Mouse (Mus musculus) hindbrain, embryonic 13.5 days (tissue): ENCODE data around the gene Vamp2. TPM values are rescaled to one million over a fixed set of nuclear protein-coding genes. Genes with fewer than 3 reads are reported as not detected.
A peak's percentile ranks its signal among the peaks of the same experiment; 100 is the strongest.

Experiments used
- ATAC-seq: fragments of 200-750 bp; cut with Nextera tagmentation; 2 replicates; pipeline ENCODE4 v1.8.0; 2017; ENCODE audit warnings: moderate TSS enrichment; ENCODE audit not compliant: low FRiP score
- H3K27ac ChIP-seq: fragments of 300-500 bp; sonication (generic); 2 replicates; pipeline ENCODE4 v1.5.1; 2015; ENCODE audit warnings: inconsistent platforms, mild to moderate bottlenecking, moderate library complexity
- H3K27me3 ChIP-seq: fragments of 300-500 bp; sonication (generic); 2 replicates; pipeline ENCODE4 v1.6.1; 2015; ENCODE audit warnings: mild to moderate bottlenecking, inconsistent platforms
- H3K36me3 ChIP-seq: fragments of 300-500 bp; sonication (generic); 2 replicates; pipeline ENCODE4 v1.6.1; 2015; ENCODE audit warnings: mild to moderate bottlenecking, inconsistent platforms
- H3K4me1 ChIP-seq: fragments of 300-500 bp; sonication (generic); replicated peaks from 2 replicates; pipeline ENCODE4 v1.6.1; 2015; ENCODE audit warnings: inconsistent platforms
- H3K4me2 ChIP-seq: fragments of 300-500 bp; sonication (generic); 2 replicates; pipeline ENCODE4 v1.6.1; 2015; ENCODE audit warnings: inconsistent platforms, mild to moderate bottlenecking, moderate library complexity
- H3K4me3 ChIP-seq: fragments of 300-500 bp; sonication (generic); 2 replicates; pipeline ENCODE4 v1.5.1; 2015; ENCODE audit warnings: mild to moderate bottlenecking, inconsistent platforms
- H3K9ac ChIP-seq: fragments of 300-500 bp; sonication (generic); 2 replicates; pipeline ENCODE4 v1.6.1; 2015; ENCODE audit warnings: mild to moderate bottlenecking, inconsistent platforms
- H3K9me3 ChIP-seq: fragments of 300-500 bp; sonication (generic); 2 replicates; pipeline ENCODE4 v1.6.1; 2016; ENCODE audit warnings: inconsistent platforms
- WGBS: fragments of 180-500 bp; shearing (Covaris S2); methylation state at CpG from one replicate; pipeline ENCODE4 v1.1.7; 2015; 5-methylcytosine and 5-hydroxymethylcytosine counted together
- polyA plus RNA-seq: library from polyadenylated mRNA; unstranded; fragments of >200 nt; fragmentation: Nextera tagmentation; extraction: Ambion mirVana; gene quantifications from 2 replicates; pipeline ENCODE4 v1.2.1, GENCODE M21; 2015

Vamp2 gene
- polyA plus RNA-seq, 1 experiment from 2014 or later: 217 TPM

- peaks cover 44% of the 10 kb centered on the region for H3K27me3 ChIP-seq
- no peaks in the 10 kb centered on the region for H3K9me3 ChIP-seq
- peak overlapping the region; percentile 73 for H3K4me2 ChIP-seq
- H3K4me3 ChIP-seq: peak overlapping the region; percentile 51
- H3K9ac ChIP-seq: peak overlapping the region; percentile 70
- peak overlapping the region; percentile 63 for H3K27ac ChIP-seq
- peaks cover 40% of the 10 kb centered on the region for H3K4me1 ChIP-seq
- under 1% methylated on average over 24 of the region's 24 CpGs for WGBS
- no peaks in the 10 kb centered on the region for H3K36me3 ChIP-seq
- ATAC-seq: peak; percentile 22
These were observed 37.0 kb downstream of the Vamp2 start for GRCm38 (mm10) chr11:69125041-69125851.

GRCm38 (mm10) chr11:69125852-69125918 lies 37.4 kb downstream of the Vamp2 start, which contains the start of gene Aloxe3:
Aloxe3 (plus strand) TSS chr11:69125896.
- no peak for ATAC-seq
- peak within 1 kb of the TSS; percentile 70 for H3K9ac ChIP-seq
- H3K4me1 ChIP-seq: peaks cover 36% of the 10 kb centered on the region
- peak within 1 kb of the TSS; percentile 51 for H3K4me3 ChIP-seq
- H3K27me3 ChIP-seq: peaks cover 40% of the 10 kb centered on the region
- H3K4me2 ChIP-seq: peak within 1 kb of the TSS; percentile 73
- no peaks in the 10 kb centered on the region for H3K36me3 ChIP-seq
- no peaks in the 10 kb centered on the region for H3K9me3 ChIP-seq
- H3K27ac ChIP-seq: peak within 1 kb of the TSS; percentile 63
- 0% methylated on average over 3 of the region's 3 CpGs for whole genome bisulfite sequencing

DNA sequence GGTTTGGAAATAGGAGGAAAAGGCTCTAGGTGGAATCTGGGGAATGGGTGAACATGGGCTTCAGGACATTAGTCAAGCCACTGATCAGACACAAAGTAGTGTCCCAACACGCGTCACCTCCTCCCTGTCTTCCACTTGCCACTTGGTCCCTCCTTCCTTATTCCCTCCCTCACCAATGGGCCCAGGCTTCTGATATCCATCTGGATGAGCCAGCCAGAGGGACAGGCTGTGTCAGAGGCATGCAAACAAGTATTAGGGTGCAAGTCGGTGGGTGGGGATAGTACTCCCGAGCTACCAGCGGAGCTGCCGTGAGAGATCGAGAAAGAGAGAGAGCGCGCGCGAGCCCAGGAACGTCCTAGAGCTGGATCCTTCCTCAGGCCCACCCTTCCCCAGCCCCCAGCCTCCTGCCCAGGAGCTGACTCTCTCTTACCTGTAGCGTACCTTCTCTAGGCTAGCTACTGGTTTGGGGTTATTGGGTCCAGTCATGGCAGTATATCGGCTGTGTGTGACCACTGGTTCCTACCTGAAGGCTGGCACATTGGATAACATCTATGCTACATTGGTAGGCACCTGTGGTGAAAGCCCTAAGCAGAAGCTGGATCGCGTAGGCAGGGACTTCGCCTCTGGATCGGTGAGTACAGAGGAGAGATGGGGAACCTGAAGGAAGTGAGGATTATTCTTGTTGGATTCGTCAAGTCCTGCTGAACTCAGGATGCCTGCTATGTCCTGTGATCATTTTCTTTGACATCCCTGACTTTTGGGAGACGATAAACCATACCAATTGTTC lies 37.8 kb downstream of the Vamp2 start:
- Histone ChIP-seq H3K4me1 (peaks cover 31% of the 10 kb centered on the region), H3K4me2 (peak overlapping the region; percentile 73), H3K4me3 (peak overlapping the region; percentile 51), H3K36me3 (no peaks in the 10 kb centered on the region), H3K9ac (peak overlapping the region; percentile 70), H3K9me3 (no peaks in the 10 kb centered on the region), H3K27ac (0 out of 2 replicates have a peak overlapping the region, but pooled peaks have one; percentile 40), H3K27me3 (peaks cover 35% of the 10 kb centered on the region)
- ATAC-seq: no peak
- WGBS: 13% methylated on average over 20 of the region's 20 CpGs

DNA sequence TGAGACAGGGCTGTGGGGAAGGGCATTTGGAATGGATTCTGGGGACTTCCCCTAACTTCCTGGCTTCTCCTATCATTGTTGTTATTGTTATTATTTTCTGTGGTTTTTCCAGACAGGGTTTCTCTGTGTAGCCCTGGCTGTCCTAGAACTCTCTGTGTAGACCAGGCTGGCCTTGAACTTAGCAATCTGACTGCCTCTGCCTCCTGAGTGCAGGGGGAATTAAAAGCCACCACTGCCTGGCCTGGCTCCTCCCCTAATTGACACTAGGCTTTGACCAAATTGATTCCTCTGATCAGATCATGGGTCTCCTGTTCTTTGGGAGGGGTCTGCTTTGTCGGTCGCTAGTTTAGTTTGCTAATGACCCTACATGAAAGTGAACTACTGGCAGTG lies 38.4 kb downstream of the Vamp2 start:
- Histone ChIP-seq H3K27me3 (peaks cover 33% of the 10 kb centered on the region), H3K9ac (peak overlapping the region; percentile 70; the same call in 1 of the 2 replicates), H3K4me1 (peaks cover 26% of the 10 kb centered on the region), H3K4me3 (peak overlapping the region; percentile 51), H3K36me3 (no peaks in the 10 kb centered on the region), H3K9me3 (no peaks in the 10 kb centered on the region), H3K27ac (no peak overlapping the region), H3K4me2 (peak overlapping the region; percentile 73)
- ATAC-seq: no peak
- WGBS: 59% methylated on average over 2 of the region's 2 CpGs

- Histone ChIP-seq H3K27me3 (peaks cover 49% of the 10 kb centered on the region), H3K4me1 (peaks cover 17% of the 10 kb centered on the region), H3K27ac (no peak overlapping the region), H3K4me3 (no peak overlapping the region), H3K9me3 (no peaks in the 10 kb centered on the region), H3K4me2 (no peak overlapping the region), H3K36me3 (no peaks in the 10 kb centered on the region), H3K9ac (no peak overlapping the region)
- ATAC-seq: no peak
- WGBS: 76% methylated on average over 8 of the region's 8 CpGs
These were observed 40.3 kb downstream of the Vamp2 start for GRCm38 (mm10) chr11:69128426-69129122.

GRCm38 (mm10) chr11:69133566-69133922 lies 45.3 kb downstream of the Vamp2 start:
- Histone ChIP-seq H3K27me3 (peaks cover 40% of the 10 kb centered on the region), H3K9ac (peak overlapping the region; percentile 64; the same call in 1 of the 2 replicates), H3K27ac (no peak overlapping the region), H3K36me3 (no peaks in the 10 kb centered on the region), H3K4me2 (peak overlapping the region; percentile 58), H3K9me3 (no peaks in the 10 kb centered on the region), H3K4me1 (peaks cover 13% of the 10 kb centered on the region), H3K4me3 (peak overlapping the region; percentile 43)
- ATAC-seq: no peak; the same call in 1 of the 2 replicates
- WGBS: 19% methylated on average over 5 of the region's 5 CpGs

DNA sequence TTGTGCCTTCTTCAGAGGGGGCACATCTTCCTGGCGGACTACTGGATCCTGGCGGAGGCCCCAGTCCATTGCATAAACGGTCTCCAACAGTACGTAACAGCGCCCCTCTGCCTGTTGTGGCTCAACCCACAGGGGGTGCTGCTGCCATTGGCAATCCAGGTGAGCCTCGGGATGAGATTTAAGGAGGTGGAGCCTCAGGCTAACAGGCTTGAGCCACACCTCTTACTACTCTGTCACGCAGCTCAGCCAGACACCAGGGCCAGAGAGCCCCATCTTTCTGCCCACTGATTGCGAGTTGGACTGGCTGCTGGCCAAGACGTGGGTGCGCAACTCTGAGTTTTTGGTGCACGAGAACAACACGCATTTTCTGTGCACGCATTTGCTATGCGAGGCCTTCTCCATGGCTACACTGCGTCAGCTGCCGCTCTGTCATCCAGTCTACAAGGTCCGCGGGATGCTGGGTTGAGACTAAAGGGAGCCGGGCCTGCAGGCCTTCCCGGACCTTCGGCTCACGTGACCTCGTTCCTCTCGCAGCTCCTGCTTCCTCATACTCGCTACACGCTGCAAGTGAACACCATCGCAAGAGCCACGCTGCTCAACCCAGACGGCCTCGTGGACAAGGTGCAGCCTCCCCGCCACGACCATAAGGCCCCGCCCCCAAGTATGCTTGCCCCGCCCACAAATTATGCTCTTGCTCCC lies 45.8 kb downstream of the Vamp2 start:
- Histone ChIP-seq H3K9ac (peak overlapping the region; percentile 64), H3K4me2 (peak overlapping the region; percentile 58), H3K9me3 (no peaks in the 10 kb centered on the region), H3K27ac (no peak overlapping the region; the same call in 1 of the 2 replicates), H3K27me3 (peaks cover 37% of the 10 kb centered on the region), H3K36me3 (no peaks in the 10 kb centered on the region), H3K4me1 (peaks cover 13% of the 10 kb centered on the region), H3K4me3 (peak overlapping the region; percentile 43)
- ATAC-seq: peak; percentile 78
- WGBS: 2% methylated on average over 34 of the region's 34 CpGs

GRCm38 (mm10) chr11:69134622-69134968 lies 46.3 kb downstream of the Vamp2 start:
- Histone ChIP-seq H3K9me3 (no peaks in the 10 kb centered on the region), H3K4me3 (peak overlapping the region; percentile 43), H3K36me3 (no peaks in the 10 kb centered on the region), H3K4me2 (peak overlapping the region; percentile 58), H3K27me3 (peaks cover 34% of the 10 kb centered on the region), H3K4me1 (peaks cover 13% of the 10 kb centered on the region), H3K9ac (peak overlapping the region; percentile 64), H3K27ac (no peak overlapping the region; the same call in 1 of the 2 replicates)
- 0 out of 2 replicates have a peak, but pooled peaks have one; percentile 15 for ATAC-seq
- WGBS: 28% methylated on average over 8 of the region's 8 CpGs

- Histone ChIP-seq H3K9me3 (no peaks in the 10 kb centered on the region), H3K36me3 (no peaks in the 10 kb centered on the region), H3K9ac (no peak overlapping the region), H3K4me2 (no peak overlapping the region), H3K27ac (no peak overlapping the region), H3K27me3 (peaks cover 28% of the 10 kb centered on the region), H3K4me1 (peaks cover 13% of the 10 kb centered on the region), H3K4me3 (no peak overlapping the region)
- 88% methylated on average over 6 of the region's 6 CpGs for WGBS
- no peak for ATAC-seq
These were observed 47.1 kb downstream of the Vamp2 start for GRCm38 (mm10) chr11:69135361-69135760.

Other genes starting within 250 kb of the Vamp2 start
- 90.8 and 92.6 TPM in 2 replicates for gene Ndel1, start 216.6 kb upstream of the Vamp2 start, polyA plus RNA-seq
- 0.09 TPM in 1 of 2 replicates, not detected in the other for gene Rnf222, start 199.9 kb upstream of the Vamp2 start, polyA plus RNA-seq
- gene Rpl26, start 186.9 kb upstream of the Vamp2 start, polyA plus RNA-seq: 684 and 691 TPM in 2 replicates
- gene Odf4, start 161.4 kb upstream of the Vamp2 start, polyA plus RNA-seq: 0.60 and 0.84 TPM in 2 replicates
- gene Arhgef15, start 131.0 kb upstream of the Vamp2 start, polyA plus RNA-seq: 14.3 and 16.2 TPM in 2 replicates
- 1.5 TPM in 2 replicates for gene Slc25a35, start 120.4 kb upstream of the Vamp2 start, polyA plus RNA-seq
- gene Rangrf, start 113.3 kb upstream of the Vamp2 start, polyA plus RNA-seq: 24.7 and 26.7 TPM in 2 replicates
- gene Pfas, start 80.0 kb upstream of the Vamp2 start, polyA plus RNA-seq: 19.1 and 20.4 TPM in 2 replicates
- gene Ctc1, start 72.6 kb upstream of the Vamp2 start, polyA plus RNA-seq: 49.4 and 49.9 TPM in 2 replicates
- gene Aurkb, start 42.8 kb upstream of the Vamp2 start, polyA plus RNA-seq: 31.7 and 34.2 TPM in 2 replicates
- gene Borcs6, start 28.8 kb upstream of the Vamp2 start, polyA plus RNA-seq: 13.4 and 15.2 TPM in 2 replicates
- 28.7 and 41.0 TPM in 2 replicates for gene Tmem107, start 17.7 kb upstream of the Vamp2 start, polyA plus RNA-seq
- gene Per1, start 6.7 kb downstream of the Vamp2 start, polyA plus RNA-seq: 7.4 and 9.4 TPM in 2 replicates
- gene Hes7, start 31.9 kb downstream of the Vamp2 start, polyA plus RNA-seq: 0.26 and 0.35 TPM in 2 replicates
- 0.13 and 0.25 TPM in 2 replicates for gene 9130213A22Rik, start 34.1 kb downstream of the Vamp2 start, polyA plus RNA-seq
- 0.71 and 1.3 TPM in 2 replicates for gene Aloxe3, start 37.4 kb downstream of the Vamp2 start, polyA plus RNA-seq
- gene Alox12b, start 68.5 kb downstream of the Vamp2 start, polyA plus RNA-seq: 0.29 and 0.31 TPM in 2 replicates
- 0.12 and 0.16 TPM in 2 replicates for gene Alox8, start 109.4 kb downstream of the Vamp2 start, polyA plus RNA-seq
- gene Gucy2e, start 148.5 kb downstream of the Vamp2 start, polyA plus RNA-seq: 0.21 and 0.30 TPM in 2 replicates
- 22.6 and 24.4 TPM in 2 replicates for gene Cntrob, start 235.3 kb downstream of the Vamp2 start, polyA plus RNA-seq
- 204 and 210 TPM in 2 replicates for gene Trappc1, start 235.5 kb downstream of the Vamp2 start, polyA plus RNA-seq
- 4.2 and 5.1 TPM in 2 replicates for gene Kcnab3, start 237.8 kb downstream of the Vamp2 start, polyA plus RNA-seq